Mouse (Mus musculus) cortical plate, adult 2 months (tissue): ENCODE results near the gene Vmn1r125. TPM values are rescaled to one million over a fixed set of nuclear protein-coding genes. Genes with fewer than 3 reads are reported as not detected.
"Not testable (repeated sequence)": the region's sequence is repeated elsewhere in the genome, so short reads cannot be mapped to it uniquely, and the experiment has no call there.

ENCODE experiments used
- H3K27ac ChIP-seq: fragments of 200-500 bp; 2 replicates; pipeline ENCODE4 v1.5.1; 2012; ENCODE audit warnings: low read length, control low read depth, inconsistent platforms; ENCODE audit not compliant: insufficient read depth
- H3K4me1 ChIP-seq: fragments of 200-500 bp; 2 replicates; pipeline ENCODE4 v1.6.1; 2011; ENCODE audit warnings: low read length; ENCODE audit not compliant: control insufficient read depth, insufficient read depth
- H3K4me3 ChIP-seq: fragments of 200-500 bp; 2 replicates; pipeline ENCODE4 v1.5.1; 2011; ENCODE audit warnings: mild to moderate bottlenecking, low read length, control low read depth; ENCODE audit not compliant: insufficient read depth
- polyA plus RNA-seq: library from polyadenylated mRNA; depleted of rRNA; stranded (reverse); fragments of >200 nt; gene quantifications from 2 replicates; pipeline ENCODE4 v1.2.3, GENCODE M21; 2012; rRNA removed

Gene Vmn1r125
- not detected in 2 replicates for polyA plus RNA-seq

DNA sequence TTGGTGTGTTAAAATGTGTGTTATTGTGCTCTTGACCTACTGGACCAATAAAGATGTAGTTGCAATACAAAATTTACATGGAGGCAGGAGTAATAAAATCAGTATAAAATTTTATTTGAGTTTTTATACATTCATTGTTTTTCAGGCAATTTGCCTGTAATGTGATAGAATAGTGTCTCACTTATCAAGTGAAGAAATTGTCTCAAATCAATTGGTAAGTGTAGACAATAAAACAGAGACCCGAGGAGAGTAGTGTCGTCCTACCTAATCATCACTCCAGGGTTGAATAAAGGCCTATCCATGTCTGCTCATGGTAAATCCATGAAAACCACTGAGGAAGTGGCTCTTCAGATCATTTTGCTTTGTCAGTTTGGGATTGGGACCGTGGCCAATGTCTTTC, at the start of gene Vmn1r125:
Gene Vmn1r125, plus strand, starts transcription at position 301 of the 400 bp plus-strand sequence.
- H3K4me3 ChIP-seq, H3K27ac ChIP-seq, H3K4me1 ChIP-seq: not testable (repeated sequence)

DNA sequence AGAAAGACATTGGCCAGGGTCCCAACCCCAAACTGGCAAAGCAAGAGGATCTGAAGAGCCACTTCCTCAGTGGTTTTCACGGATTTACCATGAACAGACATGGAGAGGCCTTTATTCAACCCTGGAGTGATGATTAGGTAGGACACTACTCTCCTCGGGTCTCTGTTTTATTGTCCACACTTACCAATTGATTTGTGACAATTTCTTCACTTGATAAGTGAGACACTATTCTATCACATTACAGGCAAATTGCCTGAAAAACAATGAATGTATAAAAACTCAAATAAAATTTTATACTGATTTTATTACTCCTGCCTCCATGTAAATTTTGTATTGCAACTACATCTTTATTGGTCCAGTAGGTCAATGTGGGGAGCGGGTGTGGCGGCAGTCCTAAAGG, 11.5 kb upstream of the Vmn1r125 start, which contains the start of gene Vmn1r124:
Gene Vmn1r124, minus strand, starts transcription at position 101 of the 400 bp plus-strand sequence.
- not testable (repeated sequence) for H3K4me3 ChIP-seq, H3K27ac ChIP-seq, H3K4me1 ChIP-seq

DNA sequence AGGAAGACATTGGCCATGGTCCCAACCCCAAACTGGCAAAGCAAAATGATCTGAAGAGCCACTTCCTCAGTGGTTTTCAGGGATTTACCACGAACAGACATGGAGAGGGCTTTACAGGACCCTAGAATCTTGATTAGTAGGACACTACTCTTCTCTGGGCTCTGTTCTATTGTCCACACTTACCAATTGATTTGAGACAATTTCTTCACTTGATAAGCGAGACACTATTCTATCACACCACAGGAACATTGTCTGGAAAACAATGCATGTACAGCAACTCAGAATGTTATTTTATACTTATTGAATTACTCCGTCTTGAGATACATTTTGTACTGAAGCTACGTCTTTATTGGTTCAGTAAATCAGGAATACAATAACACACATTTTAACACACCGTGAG, 29.4 kb downstream of the Vmn1r125 start, which contains the start of gene Vmn1r126:
Gene Vmn1r126, minus strand, starts transcription at position 101 of the 400 bp plus-strand sequence.
- H3K4me3 ChIP-seq, H3K4me1 ChIP-seq, H3K27ac ChIP-seq: not testable (repeated sequence)

DNA sequence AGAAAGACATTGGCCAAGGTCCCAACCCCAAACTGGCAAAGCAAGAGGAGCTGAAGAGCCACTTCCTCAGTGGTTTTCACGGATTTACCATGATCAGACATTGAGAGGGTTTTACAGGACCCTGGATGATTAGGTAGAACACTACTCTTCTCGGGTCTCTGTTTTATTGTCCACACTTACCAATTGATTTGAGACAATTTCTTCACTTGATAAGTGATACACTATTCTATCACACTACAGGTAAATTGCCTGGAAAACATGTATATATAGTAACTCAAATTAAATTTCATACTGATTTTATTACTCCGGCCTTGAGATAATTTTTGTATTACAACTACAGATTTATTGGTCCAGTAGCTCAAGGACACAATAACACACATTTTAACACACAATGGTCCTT, 47.8 kb downstream of the Vmn1r125 start, which contains the start of gene Vmn1r127:
Gene Vmn1r127, minus strand, starts transcription at position 101 of the 400 bp plus-strand sequence.
- not testable (repeated sequence) for H3K4me1 ChIP-seq, H3K4me3 ChIP-seq, H3K27ac ChIP-seq

Other genes starting within 250 kb of the Vmn1r125 start
- not detected in 2 replicates for gene Vmn1r120, start 218.4 kb upstream of the Vmn1r125 start, polyA plus RNA-seq
- not detected in 2 replicates for gene Vmn1r121, start 173.7 kb upstream of the Vmn1r125 start, polyA plus RNA-seq
- gene Vmn1r122, start 138.1 kb upstream of the Vmn1r125 start, polyA plus RNA-seq, result not detected in 2 replicates
- gene Vmn1r123, start 110.0 kb upstream of the Vmn1r125 start, polyA plus RNA-seq, result not detected in 2 replicates
- not detected in 2 replicates for gene Gm5157, start 81.8 kb upstream of the Vmn1r125 start, polyA plus RNA-seq
- gene Vmn1r124, start 11.6 kb upstream of the Vmn1r125 start, polyA plus RNA-seq, result not detected in 2 replicates
- gene Vmn1r126, start 29.3 kb downstream of the Vmn1r125 start, polyA plus RNA-seq, result not detected in 2 replicates
- not detected in 2 replicates for gene Vmn1r127, start 47.7 kb downstream of the Vmn1r125 start, polyA plus RNA-seq
- gene Vmn1r128, start 77.2 kb downstream of the Vmn1r125 start, polyA plus RNA-seq, result not detected in 2 replicates
- gene Vmn1r129, start 89.1 kb downstream of the Vmn1r125 start, polyA plus RNA-seq, result not detected in 2 replicates
- gene Gm6882, start 160.6 kb downstream of the Vmn1r125 start, polyA plus RNA-seq, result not detected in 2 replicates
- gene Vmn1r130, start 239.6 kb downstream of the Vmn1r125 start, polyA plus RNA-seq, result not detected in 2 replicates